Mouse (Mus musculus) left cerebral cortex, postnatal 36 days (tissue): ENCODE measurements around the gene Trabd2b. TPM values are rescaled to one million over a fixed set of nuclear protein-coding genes. Genes with fewer than 3 reads are reported as not detected.

Experiments used
- DNase-seq, 2 experiments: peaks; one replicate each; pipeline ENCODE4 v3.0.0; 2021 to 2022; ENCODE audit warnings: low spot score in 2 of 2, mixed read lengths in 1 of 2
- intact Hi-C: fragments of 180-260 bp; cut with DNase I; formaldehyde crosslinking; loops from one replicate; pipeline ENCODE4 v1.15.1; 2025
- total RNA-seq, 2 experiments: library from RNA; stranded (reverse); gene quantifications; 2 replicates each; pipeline ENCODE4 v1.2.3; 2021

Gene Trabd2b
- total RNA-seq, 2 experiments from 2014 or later, result 4.4 to 4.9 TPM

DNA sequence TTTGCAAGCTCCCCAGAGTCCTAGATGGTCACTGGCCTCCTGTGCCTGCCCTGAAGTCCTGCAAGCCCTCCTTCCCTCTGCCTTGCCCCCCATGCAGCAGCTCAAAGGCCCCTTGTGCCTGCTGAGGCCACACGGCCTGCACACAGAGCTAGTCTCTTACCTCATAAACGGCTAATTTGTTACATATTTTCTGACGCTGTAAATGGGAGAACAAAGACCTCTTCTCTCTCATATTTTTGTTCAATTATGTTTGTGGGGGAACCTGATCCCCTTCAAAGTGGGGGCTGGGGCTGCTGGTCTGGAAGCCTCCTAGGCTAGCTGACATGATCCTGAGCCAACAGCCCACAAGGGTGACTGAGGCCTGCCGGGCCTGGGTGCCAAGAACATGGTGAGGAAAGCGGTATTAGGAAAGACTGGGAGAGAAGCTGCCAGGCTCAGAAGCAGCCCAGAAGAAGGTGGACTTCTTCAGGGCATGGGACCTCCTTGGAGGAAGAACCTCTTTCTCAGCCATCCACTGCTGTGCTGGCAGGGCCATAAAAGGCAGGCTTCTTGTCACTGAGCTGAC lies 157.7 kb downstream of the Trabd2b start:
- intact Hi-C loops, result no loop called here
- DNase-seq, result no peak

DNA sequence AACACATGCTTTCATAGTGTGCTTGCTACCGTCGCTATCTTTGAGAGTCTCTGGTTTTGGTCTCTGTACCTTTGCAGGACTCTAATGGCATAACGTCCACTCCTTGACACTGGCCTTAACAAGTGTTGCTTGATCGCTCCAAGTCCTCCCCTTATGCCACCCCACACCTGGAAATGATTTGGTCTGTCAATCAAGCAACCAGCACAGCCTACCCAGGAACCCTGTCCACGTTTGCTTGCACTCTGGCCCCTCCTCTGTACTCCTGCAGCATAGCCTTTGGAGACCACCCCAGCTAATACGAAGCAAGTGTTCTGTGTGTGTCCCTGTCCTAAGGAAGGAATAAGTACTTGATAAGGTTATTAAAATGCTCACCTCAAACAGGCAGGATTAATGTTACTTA lies 161.1 kb downstream of the Trabd2b start:
- intact Hi-C loops, result no loop called here
- DNase-seq, result no peak

- intact Hi-C loops, result no loop called here
- DNase-seq, result no peak
These were observed 161.6 kb downstream of the Trabd2b start for GRCm38 (mm10) chr4:114568081-114568605.

DNA sequence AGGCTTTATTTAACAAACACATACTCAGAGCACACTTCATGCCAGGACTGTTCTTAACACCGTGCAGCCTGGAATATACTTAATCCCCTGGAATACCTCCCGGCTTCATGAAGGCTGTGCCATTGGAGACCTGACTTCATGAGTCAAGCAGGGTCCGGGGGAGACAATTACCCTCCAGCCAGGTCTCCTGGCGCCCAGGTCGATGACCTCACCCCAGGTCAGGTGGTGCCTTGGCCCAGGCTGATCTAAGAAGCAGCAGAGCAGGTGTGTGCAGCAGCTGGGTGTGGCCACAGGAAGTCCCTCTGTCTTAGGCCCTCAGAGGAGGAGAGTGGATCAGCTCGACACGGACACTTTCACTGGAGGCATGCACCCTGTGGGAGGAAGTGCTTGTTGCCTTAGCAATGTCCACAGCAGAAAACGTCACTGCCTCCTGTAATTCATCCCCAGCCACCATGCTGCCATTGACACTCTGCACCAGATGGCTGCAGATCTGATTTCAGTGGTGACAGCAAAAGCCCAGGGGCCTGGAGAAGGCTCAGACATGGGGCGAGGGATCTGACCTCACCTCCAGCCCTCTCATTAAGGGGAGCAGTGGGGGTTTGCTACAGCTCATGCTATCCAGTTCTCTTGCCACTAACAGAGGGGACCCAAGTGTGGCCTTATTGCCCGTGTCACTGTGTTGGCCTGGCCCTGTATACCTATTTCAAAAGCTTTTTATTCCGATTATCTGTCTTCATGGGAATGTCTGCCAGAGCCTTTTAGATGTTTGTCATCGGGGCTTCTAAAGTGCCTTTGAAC lies 171.8 kb downstream of the Trabd2b start:
- intact Hi-C loops, result no loop called here
- no peak for DNase-seq

DNA sequence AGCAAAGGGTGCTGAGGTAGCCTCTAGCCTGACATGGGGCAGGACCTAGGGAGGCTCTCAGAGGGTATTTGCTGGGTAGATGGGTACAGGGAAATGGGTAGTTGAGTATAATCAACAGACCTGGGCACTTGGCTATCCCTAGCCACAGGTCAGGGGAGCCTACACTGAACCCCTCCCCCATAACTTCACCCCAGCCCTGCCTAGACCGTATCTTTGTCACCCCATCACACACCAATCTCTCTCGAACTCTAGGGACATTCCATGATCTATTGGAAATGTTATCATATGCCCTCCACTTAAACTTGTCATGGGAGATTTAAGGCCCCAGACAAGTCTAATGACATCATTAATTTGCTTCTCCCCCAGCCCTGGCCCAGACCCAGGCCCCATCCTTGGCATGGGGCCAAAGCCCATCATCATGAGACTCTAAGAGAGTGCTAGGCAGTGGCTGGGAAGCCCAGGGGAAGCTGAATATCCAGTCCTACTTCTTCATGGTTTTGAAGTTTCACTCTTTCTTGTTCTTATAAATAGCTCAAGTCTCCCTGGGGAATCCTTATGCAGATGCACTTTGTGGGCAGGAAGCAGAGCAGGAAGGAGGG lies 177.1 kb downstream of the Trabd2b start:
- intact Hi-C loops, result no loop called here
- DNase-seq, result no peak

GRCm38 (mm10) chr4:114584686-114585085 lies 178.2 kb downstream of the Trabd2b start:
- no peak for DNase-seq
- intact Hi-C loops, result no loop called here

- DNase-seq, result no peak
These were observed 187.2 kb downstream of the Trabd2b start for GRCm38 (mm10) chr4:114593554-114594215.

DNA sequence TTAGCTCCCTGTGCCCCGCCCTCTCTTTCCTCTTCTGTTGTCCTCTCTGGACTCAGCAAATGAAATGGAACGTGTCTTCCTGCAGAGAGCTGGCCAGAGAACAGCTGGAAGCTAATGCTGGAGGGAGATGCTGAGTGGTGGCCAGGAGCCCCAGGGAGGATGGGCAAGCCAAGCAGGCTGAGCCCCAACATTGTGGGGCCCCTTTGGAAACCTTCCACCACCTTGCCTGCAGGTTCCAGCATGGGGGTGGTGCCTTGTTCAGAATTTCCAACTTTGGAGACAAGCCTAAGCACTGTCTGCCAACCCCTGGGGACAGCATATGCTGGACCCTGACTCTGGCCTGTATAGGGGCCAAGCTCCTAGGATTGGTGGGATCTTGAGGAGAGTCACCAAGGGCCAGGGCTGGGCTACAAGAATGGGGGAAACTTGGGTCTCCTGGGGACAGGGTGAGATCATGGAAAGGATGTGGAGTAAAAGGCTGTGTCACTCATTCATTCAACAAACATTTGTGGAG lies 188.7 kb downstream of the Trabd2b start:
- DNase-seq, result no peak
- intact Hi-C loops, result no loop called here

More at GRCm38 (mm10) chr4:114593554-114594215, 187.2 kb downstream of the Trabd2b start:
- intact Hi-C loops, result no loop called here

- DNase-seq, result no peak
These were observed 192.6 kb downstream of the Trabd2b start for GRCm38 (mm10) chr4:114599121-114599520.

DNA sequence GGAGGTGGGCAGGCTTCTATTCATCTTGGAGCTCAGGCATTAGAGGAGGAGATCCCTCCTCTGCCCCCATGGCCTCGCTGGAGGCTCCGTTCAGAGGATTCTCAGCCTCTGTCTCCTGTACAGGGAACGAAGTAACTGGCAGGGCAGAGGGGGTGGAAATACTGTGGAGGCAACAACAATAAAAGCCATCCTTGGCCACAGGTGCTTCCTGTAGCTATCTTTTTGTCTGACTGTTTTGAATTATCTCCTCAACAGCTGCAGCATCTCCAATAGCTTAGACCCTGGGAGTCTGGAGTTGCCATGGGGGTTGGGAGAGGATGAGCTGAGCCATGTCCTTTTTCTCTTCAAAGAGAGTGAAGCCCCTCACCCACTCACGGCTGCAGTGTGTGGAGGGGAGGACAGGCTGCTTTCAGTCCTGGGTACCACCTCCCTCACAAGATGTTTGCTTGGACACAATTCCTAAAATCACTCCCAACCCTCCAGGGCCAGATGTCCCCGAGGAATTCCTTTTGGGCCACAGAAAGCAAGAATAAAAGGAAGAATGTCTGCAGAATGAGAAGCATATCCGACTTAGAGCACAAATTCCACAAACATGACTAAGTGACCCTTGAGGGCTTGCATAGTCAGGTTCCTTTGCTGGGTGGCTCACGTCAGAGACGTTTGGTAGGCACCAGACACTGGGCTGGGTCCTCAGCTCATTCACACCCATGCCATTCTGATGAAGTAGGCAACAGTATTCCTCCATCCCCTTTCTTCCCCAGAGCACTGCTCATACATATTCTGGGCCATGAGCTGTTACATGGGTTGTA lies 194.9 kb downstream of the Trabd2b start:
- intact Hi-C loops, result no loop called here
- DNase-seq, result no peak

More at GRCm38 (mm10) chr4:114599121-114599520, 192.6 kb downstream of the Trabd2b start:
- intact Hi-C loops, result no loop called here

GRCm38 (mm10) chr4:114605670-114606069 lies 199.1 kb downstream of the Trabd2b start:
- no peak for DNase-seq
- intact Hi-C loops, result no loop called here

- intact Hi-C loops, result no loop called here
- no peak for DNase-seq
These were observed 201.3 kb downstream of the Trabd2b start for GRCm38 (mm10) chr4:114607873-114608272.

DNA sequence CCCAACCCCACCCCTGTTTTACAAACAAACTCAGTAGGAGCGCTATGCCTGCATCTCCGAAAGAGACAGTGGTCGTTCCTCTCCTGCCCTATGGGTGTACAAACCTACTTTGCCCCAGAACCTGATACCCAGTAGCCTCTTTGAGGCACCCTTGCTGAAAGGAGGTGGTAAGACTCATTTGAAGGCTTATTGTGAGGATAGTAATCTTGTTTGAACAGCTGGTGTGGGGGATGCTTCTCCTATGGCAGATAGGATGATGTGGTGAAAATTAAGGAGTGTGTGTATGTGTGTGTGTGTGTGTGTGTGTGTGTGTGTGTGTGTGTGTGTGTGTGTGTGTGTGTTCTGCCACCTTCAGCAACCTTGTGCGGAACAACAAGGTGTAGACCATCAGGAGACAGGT lies 202.8 kb downstream of the Trabd2b start:
- intact Hi-C loops, result no loop called here
- DNase-seq, result no peak

DNA sequence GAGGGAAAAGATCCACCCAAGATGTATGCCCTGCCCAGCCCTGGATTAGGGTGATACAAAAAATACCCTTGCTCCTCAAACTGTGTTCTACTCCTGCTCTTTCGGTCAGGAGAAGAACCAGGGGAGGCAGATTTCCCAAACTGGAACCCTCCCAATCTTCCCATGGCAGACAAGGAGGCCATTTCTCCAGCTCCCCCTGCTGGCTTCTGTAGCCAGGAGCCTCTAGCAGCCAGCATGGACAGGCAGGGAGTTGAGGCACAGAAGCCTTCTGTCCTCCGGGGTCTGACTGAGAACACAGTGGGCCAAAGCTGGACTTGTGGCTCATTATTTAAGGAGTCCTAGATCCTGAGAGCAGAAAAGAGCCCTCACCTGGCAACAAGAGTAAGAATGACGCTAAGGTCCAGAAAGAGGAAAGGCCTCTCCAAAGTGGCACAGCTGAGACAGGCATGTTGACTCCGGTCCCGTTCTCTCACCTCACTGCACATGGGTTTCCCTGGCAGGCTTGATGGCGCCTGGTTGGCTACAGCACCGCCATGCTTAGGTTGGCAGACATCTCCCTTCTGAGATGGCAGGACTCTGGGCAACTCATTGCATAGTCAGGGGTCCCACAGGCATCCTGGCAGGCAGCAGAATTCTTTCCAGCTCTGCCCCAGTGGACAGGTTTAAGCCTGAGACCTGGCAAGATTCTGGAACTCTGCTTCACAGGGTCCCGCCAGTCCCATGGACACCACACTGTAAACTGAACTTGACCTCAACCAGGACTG lies 204.8 kb downstream of the Trabd2b start:
- DNase-seq, result no peak

DNA sequence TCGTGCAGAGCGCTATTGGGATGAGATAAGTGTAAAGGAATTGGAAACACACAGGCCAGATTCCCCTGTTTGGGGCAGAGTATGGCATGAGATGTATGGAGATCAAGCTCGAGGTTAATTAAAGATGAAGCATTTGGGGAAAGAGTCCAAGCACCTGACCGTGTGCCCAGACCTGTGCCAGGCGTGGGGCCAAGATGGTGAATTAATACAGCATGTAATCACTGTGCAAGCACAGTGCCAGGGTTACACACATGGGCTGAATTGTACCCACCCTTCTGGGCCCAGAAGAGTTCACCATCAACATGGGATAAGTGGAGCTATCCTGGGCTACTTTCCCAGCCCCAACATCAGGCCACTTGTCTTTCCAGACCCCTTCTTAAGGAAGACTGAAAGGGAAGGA lies 205.5 kb downstream of the Trabd2b start:
- intact Hi-C loops, result no loop called here
- DNase-seq, result no peak

More for the DNA sequence above, 204.8 kb downstream of the Trabd2b start:
- intact Hi-C loops, result no loop called here

DNA sequence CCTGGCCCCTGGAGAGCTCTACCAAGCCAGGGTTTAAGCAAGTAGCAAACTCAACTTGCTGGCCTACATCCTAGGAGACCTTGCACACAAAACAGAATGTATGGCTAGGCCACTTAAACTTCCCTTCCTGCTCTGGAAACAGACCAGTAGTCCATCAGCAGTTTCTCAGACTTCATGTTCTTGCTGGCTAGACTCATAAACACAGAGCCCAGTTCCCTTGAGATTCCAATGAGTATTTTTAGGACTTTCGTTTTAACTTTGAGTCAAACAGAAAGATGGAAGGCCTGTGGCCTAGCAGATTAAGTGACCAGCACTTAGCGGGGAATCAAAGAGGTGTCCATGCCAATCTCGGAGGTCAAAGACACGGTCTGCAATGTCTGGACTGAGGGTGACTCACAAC lies 206.3 kb downstream of the Trabd2b start:
- intact Hi-C loops, result no loop called here
- DNase-seq, result no peak

GRCm38 (mm10) chr4:114614086-114614485 lies 207.6 kb downstream of the Trabd2b start:
- intact Hi-C loops, result no loop called here

DNA sequence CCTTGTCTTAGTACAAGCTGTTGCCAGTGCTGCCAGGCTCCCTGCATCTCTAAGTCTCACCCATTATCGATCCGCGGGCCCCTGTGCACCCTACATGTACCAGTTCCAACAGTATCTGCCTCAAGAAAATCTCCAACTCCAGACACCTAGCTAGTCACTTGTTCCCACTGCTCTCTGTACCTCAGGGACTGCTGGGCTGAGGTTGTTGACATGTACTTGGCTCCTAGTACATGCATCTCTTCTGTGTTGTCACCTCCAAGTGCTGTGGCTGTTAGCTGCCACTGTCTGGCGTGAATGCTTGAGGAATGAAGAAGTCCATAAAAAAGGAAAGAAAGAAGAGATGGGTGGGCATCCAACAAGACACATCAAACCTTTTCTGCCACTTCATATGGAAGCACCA lies 209.2 kb downstream of the Trabd2b start:
- DNase-seq, result no peak
- intact Hi-C loops, result no loop called here

More at GRCm38 (mm10) chr4:114614086-114614485, 207.6 kb downstream of the Trabd2b start:
- no peak for DNase-seq
